Mouse (Mus musculus) forelimb bud, embryonic 11.5 days (tissue): ENCODE data around the gene Frmpd1.
A peak's percentile ranks its signal among the peaks of the same experiment; 100 is the strongest.

Source experiments
- DNase-seq: peaks from one replicate; pipeline ENCODE4 v3.0.0-alpha.2; 2012; ENCODE audit warnings: low read depth, low spot score

Frmpd1 gene

GRCm38 (mm10) chr4:45184521-45185330 lies at the start of gene Frmpd1:
TSS of gene Frmpd1 (plus strand) at chr4:45184875.
- DNase-seq, result peak; percentile 35

GRCm38 (mm10) chr4:45137636-45138035 lies 47.0 kb upstream of the Frmpd1 start:
- DNase-seq, result no peak

GRCm38 (mm10) chr4:45141835-45142234 lies 42.8 kb upstream of the Frmpd1 start:
- DNase-seq, result no peak

- DNase-seq, result peak; percentile 14
These were observed 42.3 kb upstream of the Frmpd1 start for GRCm38 (mm10) chr4:45142411-45142810.

GRCm38 (mm10) chr4:45143005-45143404 lies 41.7 kb upstream of the Frmpd1 start:
- DNase-seq, result no peak

GRCm38 (mm10) chr4:45156433-45156832 lies 28.2 kb upstream of the Frmpd1 start:
- DNase-seq, result no peak

- no peak for DNase-seq
These were observed 26.1 kb upstream of the Frmpd1 start for GRCm38 (mm10) chr4:45158608-45159007.

- DNase-seq, result no peak
These were observed 23.9 kb upstream of the Frmpd1 start for GRCm38 (mm10) chr4:45160773-45161172.

- DNase-seq, result peak; percentile 14
These were observed 21.0 kb upstream of the Frmpd1 start for GRCm38 (mm10) chr4:45163711-45164110.

- peak; percentile 26 for DNase-seq
These were observed 19.2 kb upstream of the Frmpd1 start for GRCm38 (mm10) chr4:45165477-45165876.

GRCm38 (mm10) chr4:45165955-45166354 lies 18.7 kb upstream of the Frmpd1 start:
- DNase-seq, result no peak

GRCm38 (mm10) chr4:45171340-45171739 lies 13.3 kb upstream of the Frmpd1 start:
- DNase-seq, result no peak

GRCm38 (mm10) chr4:45183818-45184520 lies 706 bp upstream of the Frmpd1 start:
- no peak for DNase-seq

- no peak for DNase-seq
These were observed 625 bp downstream of the Frmpd1 start for GRCm38 (mm10) chr4:45185331-45185669.

- no peak for DNase-seq
These were observed 13.6 kb downstream of the Frmpd1 start for GRCm38 (mm10) chr4:45198296-45198695.

GRCm38 (mm10) chr4:45203283-45203682 lies 18.6 kb downstream of the Frmpd1 start:
- DNase-seq, result no peak

GRCm38 (mm10) chr4:45207444-45207843 lies 22.8 kb downstream of the Frmpd1 start:
- DNase-seq, result no peak

GRCm38 (mm10) chr4:45208832-45209363 lies 24.2 kb downstream of the Frmpd1 start:
- DNase-seq, result no peak

GRCm38 (mm10) chr4:45212342-45213063 lies 27.8 kb downstream of the Frmpd1 start:
- DNase-seq, result no peak

GRCm38 (mm10) chr4:45219946-45220345 lies 35.3 kb downstream of the Frmpd1 start:
- DNase-seq, result no peak

GRCm38 (mm10) chr4:45222395-45222794 lies 37.7 kb downstream of the Frmpd1 start:
- no peak for DNase-seq

- DNase-seq, result no peak
These were observed 45.6 kb downstream of the Frmpd1 start for GRCm38 (mm10) chr4:45230263-45230662.
